Mouse (Mus musculus) urinary bladder, adult 18-20 months (tissue): ENCODE data around the gene Chp2.
"Not testable (repeated sequence)": the region's sequence is repeated elsewhere in the genome, so short reads cannot be mapped to it uniquely, and the experiment has no call there.

ENCODE experiments used
- DNase-seq, 2 experiments: peaks; one replicate each; pipeline ENCODE4 v3.0.0; 2022; ENCODE audit warnings: low spot score in 2 of 2, mixed read lengths in 2 of 2

Gene Chp2

GRCm38 (mm10) chr7:122242744-122243143 lies 23.4 kb downstream of the Chp2 start:
- DNase-seq, result not testable (repeated sequence)

- no peak for DNase-seq
These were observed 24.9 kb downstream of the Chp2 start for GRCm38 (mm10) chr7:122244166-122244565.

GRCm38 (mm10) chr7:122244584-122244983 lies 25.3 kb downstream of the Chp2 start:
- no peak for DNase-seq

GRCm38 (mm10) chr7:122245976-122246375 lies 26.7 kb downstream of the Chp2 start:
- no peak for DNase-seq

- no peak for DNase-seq
These were observed 28.1 kb downstream of the Chp2 start for GRCm38 (mm10) chr7:122247254-122247864.

- no peak for DNase-seq
These were observed 30.1 kb downstream of the Chp2 start for GRCm38 (mm10) chr7:122249321-122249821.

GRCm38 (mm10) chr7:122251197-122252011 lies 32.1 kb downstream of the Chp2 start:
- DNase-seq, result peak; percentile 61 to 66

GRCm38 (mm10) chr7:122256722-122257121 lies 37.4 kb downstream of the Chp2 start:
- DNase-seq, result no peak

GRCm38 (mm10) chr7:122258521-122258920 lies 39.2 kb downstream of the Chp2 start:
- DNase-seq, result no peak

GRCm38 (mm10) chr7:122260055-122260602 lies 40.8 kb downstream of the Chp2 start:
- DNase-seq, result no peak

GRCm38 (mm10) chr7:122268983-122269486 lies 49.7 kb downstream of the Chp2 start:
- no peak for DNase-seq

- DNase-seq, result no peak
These were observed 53.0 kb downstream of the Chp2 start for GRCm38 (mm10) chr7:122272334-122272733.
